Mouse (Mus musculus): ENCODE data around the gene Otud7a. TPM values are rescaled to one million over a fixed set of nuclear protein-coding genes. Genes with fewer than 3 reads are reported as not detected.
A peak's percentile ranks its signal among the peaks of the same experiment; 100 is the strongest.
"Not testable (repeated sequence)": the region's sequence is repeated elsewhere in the genome, so short reads cannot be mapped to it uniquely, and the experiment has no call there.

The Otud7a gene
- total and polyA plus RNA-seq, 3 experiments, result not detected

DNA sequence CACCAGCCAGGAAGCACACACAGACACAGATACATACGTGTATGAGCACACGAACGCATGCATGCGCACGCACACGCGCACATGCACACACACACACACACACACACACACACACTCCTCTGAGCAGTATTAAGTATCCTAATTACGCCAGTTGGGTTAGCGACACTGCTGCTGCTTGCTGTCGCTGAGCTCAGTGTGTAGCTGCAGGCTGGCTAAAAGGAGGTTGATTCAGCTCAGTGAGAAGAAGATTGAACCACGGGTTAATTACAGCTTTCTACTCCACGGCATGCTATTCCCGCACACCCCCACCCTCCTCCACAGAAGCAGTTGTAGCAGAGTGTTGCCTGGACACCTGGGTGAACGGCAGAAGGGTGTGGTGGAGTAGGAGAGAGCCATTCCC is 224.4 kb downstream of the Otud7a start:
- Histone ChIP-seq H3K27me3 (ENCODE audit: control insufficient read depth in 1 of 2, insufficient read depth in 2 of 2, low read length in 2 of 2) (no peaks in the 10 kb centered on the region), H3K4me3 (ENCODE audit: control insufficient read depth in 1 of 2, insufficient read depth in 1 of 2, low read depth in 2 of 2, low read length in 2 of 2) (no peak overlapping the region), H3K9me3 (replicated peaks; ENCODE audit: insufficient read depth, low read length) (no peaks in the 10 kb centered on the region), H3K79me2 (ENCODE audit: control insufficient read depth, insufficient read depth, low read length, poor library complexity) (no peaks in the 10 kb centered on the region), H3K4me1 (ENCODE audit: control insufficient read depth in 1 of 2, insufficient read depth in 2 of 2, low read length in 2 of 2) (no peaks in the 10 kb centered on the region), H3K27ac (ENCODE audit: control insufficient read depth, low read depth, low read length) (no peak overlapping the region), H3K36me3 (ENCODE audit: control insufficient read depth in 1 of 2, insufficient read depth in 2 of 2, low read length in 2 of 2) (no peaks in the 10 kb centered on the region), H3K9ac (ENCODE audit: control insufficient read depth, low read depth, low read length, poor library complexity, severe bottlenecking) (no peak overlapping the region)
- DNase-seq (ENCODE audit: low read depth, low spot score), result no peak
- TF ChIP-seq GABPA (IDR thresholded peaks at IDR 0.05; ENCODE audit: low read depth, low read length) (no peak), ETS1 (IDR thresholded peaks at IDR 0.05; ENCODE audit: low read depth, low read length) (no peak), MAZ (IDR thresholded peaks at IDR 0.05; ENCODE audit: low read depth, low read length) (no peak), POLR2A (IDR thresholded peaks at IDR 0.05; ENCODE audit: control insufficient read depth in 1 of 2, insufficient read depth in 1 of 2, low read depth in 1 of 2, low read length in 2 of 2, poor library complexity in 1 of 2) (no peak), TCF12 (IDR thresholded peaks at IDR 0.05; ENCODE audit: low read depth, low read length) (no peak), ZC3H11A (IDR thresholded peaks at IDR 0.05; ENCODE audit: low read depth, low read length) (no peak), UBTF (IDR thresholded peaks at IDR 0.05; ENCODE audit: borderline replicate concordance, insufficient read depth, low read depth, low read length) (no peak), JUND (IDR thresholded peaks at IDR 0.05; ENCODE audit: low read depth, low read length) (no peak), GATA1 (IDR thresholded peaks at IDR 0.05; ENCODE audit: low read depth, low read length) (no peak), USF1 (IDR thresholded peaks at IDR 0.05; ENCODE audit: low read depth, low read length) (no peak), RAD21 (IDR thresholded peaks at IDR 0.05; ENCODE audit: low read depth, low read length) (no peak), SMC3 (IDR thresholded peaks at IDR 0.05; ENCODE audit: low read depth, low read length) (no peak), KAT2A (conservative IDR thresholded peaks at IDR 0.05; ENCODE audit: low read depth, low read length) (no peak)

- not testable (repeated sequence) for H3K4me1 ChIP-seq (ENCODE audit: control insufficient read depth in 1 of 2, insufficient read depth in 2 of 2, low read length in 2 of 2); DNase-seq (ENCODE audit: low read depth, low spot score); H3K27me3 ChIP-seq (ENCODE audit: control insufficient read depth in 1 of 2, insufficient read depth in 2 of 2, low read length in 2 of 2); H3K36me3 ChIP-seq (ENCODE audit: control insufficient read depth in 1 of 2, insufficient read depth in 2 of 2, low read length in 2 of 2); H3K9ac ChIP-seq (ENCODE audit: control insufficient read depth, low read depth, low read length, poor library complexity, severe bottlenecking); H3K27ac ChIP-seq (ENCODE audit: control insufficient read depth, low read depth, low read length); H3K79me2 ChIP-seq (ENCODE audit: control insufficient read depth, insufficient read depth, low read length, poor library complexity); H3K4me3 ChIP-seq (ENCODE audit: control insufficient read depth in 1 of 2, insufficient read depth in 1 of 2, low read depth in 2 of 2, low read length in 2 of 2); H3K9me3 ChIP-seq (replicated peaks; ENCODE audit: insufficient read depth, low read length)
Observed at GRCm38 (mm10) chr7:63670911-63671310, 226.4 kb downstream of the Otud7a start.

DNA sequence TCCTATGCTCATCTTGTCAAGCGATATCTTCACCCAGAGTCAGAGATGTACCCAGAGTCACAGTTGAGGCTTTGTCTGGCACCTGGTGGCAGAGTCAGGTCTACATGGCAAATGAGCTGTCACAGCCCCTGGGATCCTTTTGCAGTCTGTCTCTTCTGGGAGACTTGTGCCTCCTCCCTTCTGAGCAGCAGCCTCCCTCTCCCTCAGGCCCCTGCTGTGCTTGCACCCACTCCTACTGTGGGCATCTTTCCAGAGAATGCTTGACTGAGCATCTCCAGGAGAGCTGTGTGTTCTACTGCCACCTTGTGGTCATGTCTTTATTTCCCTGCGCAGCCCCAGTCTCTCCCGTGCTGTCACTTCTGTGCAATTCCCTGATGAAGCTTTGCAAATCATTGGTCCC is 227.4 kb downstream of the Otud7a start:
- Histone ChIP-seq H3K4me1 (ENCODE audit: control insufficient read depth in 1 of 2, insufficient read depth in 2 of 2, low read length in 2 of 2) (no peaks in the 10 kb centered on the region), H3K4me3 (ENCODE audit: control insufficient read depth in 1 of 2, insufficient read depth in 1 of 2, low read depth in 2 of 2, low read length in 2 of 2) (no peak overlapping the region), H3K27me3 (ENCODE audit: control insufficient read depth in 1 of 2, insufficient read depth in 2 of 2, low read length in 2 of 2) (no peaks in the 10 kb centered on the region), H3K27ac (ENCODE audit: control insufficient read depth, low read depth, low read length) (no peak overlapping the region), H3K9ac (ENCODE audit: control insufficient read depth, low read depth, low read length, poor library complexity, severe bottlenecking) (no peak overlapping the region), H3K36me3 (ENCODE audit: control insufficient read depth in 1 of 2, insufficient read depth in 2 of 2, low read length in 2 of 2) (no peaks in the 10 kb centered on the region), H3K9me3 (replicated peaks; ENCODE audit: insufficient read depth, low read length) (no peaks in the 10 kb centered on the region), H3K79me2 (ENCODE audit: control insufficient read depth, insufficient read depth, low read length, poor library complexity) (no peaks in the 10 kb centered on the region)
- DNase-seq (ENCODE audit: low read depth, low spot score), result peak; percentile 45
- TF ChIP-seq TBP (IDR thresholded peaks at IDR 0.05; ENCODE audit: low read depth, low read length), result no peak
- TF ChIP-seq SMC3 (IDR thresholded peaks at IDR 0.05; ENCODE audit: low read depth, low read length), result peak; percentile 67
- TF ChIP-seq MXI1 (IDR thresholded peaks at IDR 0.05; ENCODE audit: low read depth, low read length), result no peak
- TF ChIP-seq CTCF (IDR thresholded peaks at IDR 0.05 in 2 of 3, conservative IDR thresholded peaks at IDR 0.05 in 1 of 3; ENCODE audit: control insufficient read depth in 1 of 3, insufficient read depth in 1 of 3, low read depth in 2 of 3, low read length in 3 of 3, poor library complexity in 1 of 3, severe bottlenecking in 1 of 3), result peak; percentile 67 to 73 (median 69)
- TF ChIP-seq RAD21 (IDR thresholded peaks at IDR 0.05; ENCODE audit: low read depth, low read length), result peak; percentile 53
- TF ChIP-seq CHD1 (IDR thresholded peaks at IDR 0.05; ENCODE audit: low read depth, low read length), result no peak
